Mouse (Mus musculus): ENCODE measurements around the gene C530025M09Rik.

C530025M09Rik gene

DNA sequence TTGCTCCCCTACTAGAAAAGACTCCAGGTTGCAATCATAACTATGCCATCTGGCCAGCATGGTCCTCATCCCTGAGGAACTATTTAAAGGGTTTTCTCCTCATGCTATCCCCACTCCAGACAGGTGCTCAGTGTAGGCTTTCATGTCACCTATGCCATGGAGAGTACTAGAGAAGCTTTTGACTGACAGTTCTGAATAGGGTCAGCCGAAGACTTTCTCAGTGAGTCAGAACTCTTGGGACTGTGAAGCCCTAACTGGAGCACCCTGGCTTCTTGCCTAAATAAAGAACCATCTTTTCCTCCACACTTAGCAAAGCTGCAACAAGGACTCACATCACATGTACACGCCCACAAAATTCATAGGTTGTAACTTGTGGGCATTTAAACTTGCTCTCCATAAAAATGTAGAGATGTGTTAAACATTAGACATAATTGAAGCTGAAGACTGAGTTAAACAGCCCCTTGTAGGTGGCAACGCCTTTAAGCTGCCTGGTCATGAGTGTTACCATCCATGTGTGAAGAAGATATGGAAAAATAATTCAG, 26.3 kb downstream of the C530025M09Rik start:
- no peak for DNase-seq (ENCODE audit: low read depth, low spot score)

DNA sequence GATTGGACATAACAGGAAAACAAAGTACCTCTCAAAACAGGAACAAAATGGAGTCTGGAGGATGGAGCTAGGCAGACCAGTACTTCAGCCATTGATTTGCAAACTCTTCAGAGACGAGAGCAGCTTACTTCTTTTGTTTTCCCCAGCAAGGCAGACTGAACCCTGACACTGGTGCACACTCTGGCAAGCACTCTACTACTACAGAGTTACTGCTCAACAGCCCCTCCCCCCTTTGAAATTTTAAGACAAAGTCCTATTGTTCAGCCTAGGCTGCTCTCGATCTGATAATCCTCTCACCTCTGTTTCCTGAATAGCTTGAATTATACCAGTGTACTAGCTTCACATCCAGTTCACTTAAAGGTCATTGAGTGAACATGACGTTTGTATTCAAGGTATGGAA, 32.4 kb downstream of the C530025M09Rik start:
- DNase-seq (ENCODE audit: low read depth, low spot score), result no peak
